Comparison of ENCODE assay signal across 8 mouse cellular contexts in the genomic region with DNA sequence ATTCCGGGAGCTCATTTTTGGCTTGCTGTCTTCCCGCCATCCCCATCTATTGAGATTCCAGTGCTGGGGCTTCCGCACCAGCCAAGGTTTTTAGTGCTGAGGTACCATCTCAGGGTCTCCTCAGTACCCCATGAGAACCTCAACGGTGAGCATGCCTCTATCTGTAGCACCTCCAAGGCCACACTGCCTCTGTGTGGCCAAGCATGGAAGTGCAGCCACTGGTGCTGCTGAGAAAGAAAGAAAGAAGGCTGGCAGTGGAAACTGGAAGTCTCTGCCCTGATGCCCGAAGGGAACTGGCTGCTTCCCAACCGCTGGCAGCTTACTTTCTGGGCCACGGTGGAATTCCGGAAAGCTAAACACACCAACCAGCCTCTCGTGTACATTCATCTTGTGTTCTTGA.
DNase-seq lines count a peak whose midpoint lies in the region; ATAC-seq and TF ChIP-seq lines count a peak whose summit lies in the region.

No protein-coding gene starts in this region.

- no peak overlapping the region for H3K4me2 ChIP-seq in heart, embryonic 16.5 days (ENCODE audit: low read depth, low read length)
- H3K4me2 ChIP-seq in liver, embryonic 13.5 days = no peak overlapping the region

- 41% methylated on average over 9 of the region's 9 CpGs for WGBS in heart, embryonic 16.5 days
- 44% methylated on average over 9 of the region's 9 CpGs for WGBS in liver, embryonic 13.5 days (ENCODE audit: insufficient replicate concordance)
- 34% methylated on average over 9 of the region's 9 CpGs for whole genome bisulfite sequencing in olfactory bulb, adult 2 months

- no peaks in the 10 kb centered on the region for H3K27me3 ChIP-seq in ES-Bruce4 (ENCODE audit: control insufficient read depth, insufficient read depth, low read length, poor library complexity, severe bottlenecking)
- no peaks in the 10 kb centered on the region for H3K27me3 ChIP-seq in heart, embryonic 16.5 days (ENCODE audit: control insufficient read depth, insufficient read depth, low read length)
- H3K27me3 ChIP-seq in liver, embryonic 13.5 days = no peaks in the 10 kb centered on the region

- no peak overlapping the region for H3K27ac ChIP-seq in ES-Bruce4 (ENCODE audit: insufficient read depth, low read length)
- no peak overlapping the region for H3K27ac ChIP-seq in embryonic fibroblast, embryonic 13.5 days (ENCODE audit: insufficient read depth, low read length)
- no peak overlapping the region for H3K27ac ChIP-seq in heart, embryonic 16.5 days (ENCODE audit: low read length)
- no peak overlapping the region for H3K27ac ChIP-seq in liver, embryonic 13.5 days
- no peak overlapping the region for H3K27ac ChIP-seq in olfactory bulb, adult 2 months (ENCODE audit: insufficient read depth, low read depth, low read length)

- H3K4me3 ChIP-seq in ES-Bruce4 (ENCODE audit: low read depth, low read length) = no peak overlapping the region
- H3K4me3 ChIP-seq in embryonic fibroblast, embryonic 13.5 days (ENCODE audit: insufficient read depth, low read length) = no peak overlapping the region
- no peak overlapping the region for H3K4me3 ChIP-seq in heart, embryonic 16.5 days (ENCODE audit: low read length)
- no peak overlapping the region for H3K4me3 ChIP-seq in liver, embryonic 13.5 days (replicated peaks)
- H3K4me3 ChIP-seq in olfactory bulb, adult 2 months (ENCODE audit: insufficient read depth, low read depth, low read length) = no peak overlapping the region

- H3K4me1 ChIP-seq in ES-Bruce4 (ENCODE audit: control insufficient read depth, insufficient read depth, low read length) = no peaks in the 10 kb centered on the region
- H3K4me1 ChIP-seq in embryonic fibroblast, embryonic 13.5 days (ENCODE audit: control insufficient read depth, insufficient read depth, low read length) = no peaks in the 10 kb centered on the region
- H3K4me1 ChIP-seq in heart, embryonic 16.5 days (ENCODE audit: control insufficient read depth, insufficient read depth, low read length) = no peaks in the 10 kb centered on the region
- H3K4me1 ChIP-seq in liver, embryonic 13.5 days (replicated peaks) = no peaks in the 10 kb centered on the region
- peaks cover 6% of the 10 kb centered on the region for H3K4me1 ChIP-seq in olfactory bulb, adult 2 months (ENCODE audit: control insufficient read depth, insufficient read depth, low read length)

- ATAC-seq in heart, embryonic 16.5 days (replicated peaks; ENCODE audit: extremely low read depth, insufficient read depth, low FRiP score) = peak; percentile 45; the same call in 1 of the 2 replicates
- ATAC-seq in liver, embryonic 13.5 days (ENCODE audit: low read depth) = no peak

- H3K9ac ChIP-seq in ES-Bruce4 (ENCODE audit: low read depth, poor library complexity, severe bottlenecking) = no peak overlapping the region
- H3K9ac ChIP-seq in heart, embryonic 16.5 days (ENCODE audit: low read length) = no peak overlapping the region
- H3K9ac ChIP-seq in liver, embryonic 13.5 days = no peak overlapping the region

- TF ChIP-seq EP300 in ES-Bruce4 (IDR thresholded peaks at IDR 0.05; ENCODE audit: insufficient read depth, low read depth, low read length) = no peak

- DNase-seq in brain, adult 2 months (ENCODE audit: low read depth, low spot score) = peak; percentile 85
- DNase-seq in kidney, postnatal 14 days = peak; percentile 76
- DNase-seq in liver, embryonic 13.5 days = peak; percentile 9
- DNase-seq in urinary bladder, postnatal 14 days (ENCODE audit: low spot score) = peak; percentile 63

- no peaks in the 10 kb centered on the region; the same call in 1 of the 2 replicates for H3K9me3 ChIP-seq in ES-Bruce4 (replicated peaks; ENCODE audit: control insufficient read depth, insufficient read depth, low read length, poor library complexity, severe bottlenecking)
- H3K9me3 ChIP-seq in heart, embryonic 16.5 days (replicated peaks; ENCODE audit: control insufficient read depth, low read length) = no peaks in the 10 kb centered on the region
- no peaks in the 10 kb centered on the region for H3K9me3 ChIP-seq in liver, embryonic 13.5 days (replicated peaks)

- peak; percentile 88 for TF ChIP-seq CTCF in ES-Bruce4 (IDR thresholded peaks at IDR 0.05; ENCODE audit: low read depth, low read length)
- TF ChIP-seq CTCF in embryonic fibroblast, embryonic 13.5 days (IDR thresholded peaks at IDR 0.05; ENCODE audit: borderline replicate concordance, insufficient read depth, low read length) = peak; percentile 94
- peak; percentile 80 for TF ChIP-seq CTCF in olfactory bulb, adult 2 months (IDR thresholded peaks at IDR 0.05; ENCODE audit: insufficient read depth, low read depth, low read length)

- no peaks in the 10 kb centered on the region for H3K36me3 ChIP-seq in ES-Bruce4 (ENCODE audit: control insufficient read depth, insufficient read depth, low read length, poor library complexity, severe bottlenecking)
- no peaks in the 10 kb centered on the region for H3K36me3 ChIP-seq in heart, embryonic 16.5 days (ENCODE audit: control insufficient read depth, insufficient read depth)
- H3K36me3 ChIP-seq in liver, embryonic 13.5 days = no peaks in the 10 kb centered on the region

- no peak for TF ChIP-seq POLR2A in ES-Bruce4 (IDR thresholded peaks at IDR 0.05; ENCODE audit: insufficient read depth, low read length)
- TF ChIP-seq POLR2A in embryonic fibroblast, embryonic 13.5 days (IDR thresholded peaks at IDR 0.05; ENCODE audit: low read depth, low read length) = no peak
- no peak for TF ChIP-seq POLR2A in olfactory bulb, adult 2 months (IDR thresholded peaks at IDR 0.05; ENCODE audit: insufficient read depth, low read depth, low read length)

Comparison
In these comparisons a context has a peak if more than half of its experiments do, and no peak if none do; other contexts are left out.
1. DNase-seq: peak in every context shown above with its lines; median percentile 85 in brain, adult 2 months; 76 in kidney, postnatal 14 days; 63 in urinary bladder, postnatal 14 days; 9 in liver, embryonic 13.5 days.